Mouse (Mus musculus): ENCODE measurements at regions not wholly inside any gene's neighbourhood (a gene's known extent, or its start where the extent isn't known, plus 50 kb on each side); places are given as distances from the start of the nearest gene placed in this dataset.

DNA sequence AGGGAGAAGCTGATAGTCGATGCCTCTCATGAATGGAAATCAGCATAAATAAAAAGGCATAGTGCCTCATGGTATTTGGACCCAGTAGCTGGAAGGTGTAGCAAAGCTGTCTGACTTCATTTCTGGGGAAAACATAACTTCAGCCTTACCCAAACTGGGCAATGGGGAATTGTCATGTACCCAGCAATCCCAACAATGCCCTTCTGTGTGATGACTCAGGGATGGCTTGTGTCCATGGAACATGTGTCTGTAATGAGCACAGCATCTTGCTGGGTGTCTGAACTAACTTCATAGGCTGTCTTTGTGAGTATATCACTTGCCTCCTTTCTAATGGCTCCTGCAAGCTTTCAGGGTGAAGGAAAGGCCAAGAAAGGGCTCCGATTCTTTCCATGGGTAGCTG lies 140.3 kb downstream of the Bod1 start:
- DNase-seq (ENCODE audit: low read depth), result no peak

DNA sequence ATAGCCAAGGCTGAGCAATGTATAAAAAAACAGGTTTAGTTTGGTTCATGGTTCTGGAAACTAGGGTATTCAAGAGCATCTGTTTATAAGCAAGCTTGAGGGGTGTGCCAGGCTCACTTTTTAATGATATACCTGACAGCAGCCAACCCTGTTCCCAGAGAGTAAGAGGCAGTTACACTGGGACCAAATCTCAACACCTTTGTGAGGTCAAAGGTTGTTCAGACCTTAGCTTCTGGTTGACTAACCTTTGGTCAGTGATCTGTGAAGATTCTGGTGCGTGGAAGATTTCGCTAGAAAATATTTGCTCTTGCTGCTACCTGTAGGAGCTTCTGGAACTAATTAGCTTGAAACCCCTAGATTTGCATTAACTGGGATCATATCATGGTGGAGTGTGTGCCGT lies 140.8 kb downstream of the Bod1 start:
- DNase-seq (ENCODE audit: low read depth), result no peak

DNA sequence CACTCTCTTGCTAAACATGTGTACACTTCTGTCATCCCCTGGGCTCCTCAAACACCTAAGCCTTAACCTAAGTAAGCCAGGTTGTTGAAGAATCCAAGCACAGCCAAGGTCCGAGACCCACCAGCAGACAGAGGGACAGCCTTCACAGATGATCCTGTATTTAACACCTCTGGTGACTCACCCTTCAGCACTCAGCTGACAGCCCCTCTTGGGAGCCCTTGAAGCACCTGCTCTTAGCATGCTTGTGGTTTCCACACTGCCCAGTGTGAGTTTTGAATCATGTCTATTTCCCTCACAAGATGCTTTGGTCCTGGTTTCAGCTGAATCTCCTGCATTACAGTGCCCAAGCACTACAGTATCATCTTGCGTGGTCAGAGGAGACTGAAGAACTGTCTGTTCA lies 142.0 kb downstream of the Bod1 start:
- no peak for DNase-seq (ENCODE audit: low read depth)

DNA sequence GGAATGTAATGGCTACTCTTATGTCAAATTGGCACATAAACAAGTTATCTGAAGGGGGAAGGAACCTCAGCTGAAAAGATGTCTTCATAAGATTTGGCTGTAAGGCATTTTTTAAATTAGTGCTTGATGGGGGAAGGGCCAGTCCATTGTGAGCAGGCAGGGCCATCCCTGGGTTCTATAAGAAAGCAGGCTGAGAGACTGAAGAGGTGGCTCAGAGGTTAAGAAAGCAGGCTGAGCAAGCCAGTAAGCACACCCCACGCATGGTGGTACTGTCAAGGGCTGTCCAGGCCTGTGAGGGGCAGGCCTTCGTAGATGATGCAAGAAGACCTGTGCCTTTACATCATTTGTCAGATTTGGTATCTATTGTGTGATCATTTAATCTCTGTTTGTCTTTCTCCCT lies 147.0 kb downstream of the Bod1 start:
- no peak for DNase-seq (ENCODE audit: low read depth)

DNA sequence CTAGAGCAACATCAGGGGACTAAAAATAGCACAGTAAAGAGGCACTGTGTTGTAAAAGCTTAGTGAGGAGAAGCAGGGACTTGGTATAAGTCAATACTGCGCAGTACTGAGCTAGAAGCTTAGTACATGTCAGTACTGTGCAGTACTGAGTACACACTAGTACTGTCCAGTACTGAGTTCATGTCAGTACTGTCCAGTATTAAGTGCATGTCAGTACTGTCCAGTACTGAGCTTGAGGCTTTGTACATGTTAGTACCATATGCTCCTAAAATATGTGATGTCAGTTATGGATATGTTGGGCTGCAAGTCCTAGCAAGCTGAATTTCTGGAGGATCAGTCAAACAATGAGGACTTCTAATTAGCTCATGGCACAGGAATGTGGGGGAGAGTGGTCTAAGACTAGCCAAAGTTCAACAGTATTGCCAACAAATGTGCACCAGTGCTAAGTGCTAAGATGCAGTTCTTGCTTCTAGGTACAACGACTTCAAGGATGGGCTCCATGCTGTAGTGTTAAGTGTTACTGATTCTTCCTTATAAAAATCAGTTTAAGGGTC lies 147.5 kb downstream of the Bod1 start:
- no peak for DNase-seq (ENCODE audit: low read depth)

DNA sequence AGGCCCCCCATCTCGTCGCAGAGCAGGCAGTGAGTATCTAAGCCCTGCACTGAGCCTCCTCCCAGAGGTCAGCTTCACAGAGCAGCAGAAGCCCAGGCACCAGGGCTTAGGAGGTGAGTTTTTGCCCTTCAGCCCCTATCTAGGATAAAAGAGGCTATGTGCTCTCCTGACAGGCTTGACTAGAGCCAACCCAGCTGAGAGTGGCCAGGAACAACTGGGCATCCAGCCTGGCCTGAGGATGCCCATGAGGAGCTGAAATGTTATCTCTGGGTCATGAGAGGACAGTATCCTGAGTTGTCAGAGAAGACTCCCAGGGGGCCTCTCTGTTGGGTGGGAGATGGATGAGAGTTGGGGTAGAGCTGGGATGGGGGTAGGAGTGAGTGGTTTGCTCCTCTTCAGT lies 149.6 kb downstream of the Bod1 start:
- no peak for DNase-seq (ENCODE audit: low read depth)

DNA sequence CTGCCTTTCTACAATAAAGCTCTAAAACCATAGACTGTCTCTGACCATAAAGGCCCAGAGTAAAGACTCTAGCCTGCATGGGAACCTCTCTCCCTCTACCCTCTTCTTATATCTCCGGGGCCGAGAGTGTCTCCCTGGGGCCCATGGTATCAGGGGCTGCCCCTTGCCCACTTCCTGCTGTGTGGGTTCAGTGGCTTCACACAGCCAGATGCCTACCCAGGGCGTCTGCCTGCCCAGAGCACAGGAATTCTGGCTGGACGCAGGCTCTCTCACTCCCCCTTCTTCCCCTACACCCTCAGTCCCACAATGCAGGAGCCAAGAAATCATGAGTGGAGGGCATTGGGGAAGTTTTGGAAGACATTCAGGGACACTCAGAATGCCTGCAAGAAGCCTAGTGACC lies 150.8 kb downstream of the Bod1 start:
- no peak for DNase-seq (ENCODE audit: low read depth)

DNA sequence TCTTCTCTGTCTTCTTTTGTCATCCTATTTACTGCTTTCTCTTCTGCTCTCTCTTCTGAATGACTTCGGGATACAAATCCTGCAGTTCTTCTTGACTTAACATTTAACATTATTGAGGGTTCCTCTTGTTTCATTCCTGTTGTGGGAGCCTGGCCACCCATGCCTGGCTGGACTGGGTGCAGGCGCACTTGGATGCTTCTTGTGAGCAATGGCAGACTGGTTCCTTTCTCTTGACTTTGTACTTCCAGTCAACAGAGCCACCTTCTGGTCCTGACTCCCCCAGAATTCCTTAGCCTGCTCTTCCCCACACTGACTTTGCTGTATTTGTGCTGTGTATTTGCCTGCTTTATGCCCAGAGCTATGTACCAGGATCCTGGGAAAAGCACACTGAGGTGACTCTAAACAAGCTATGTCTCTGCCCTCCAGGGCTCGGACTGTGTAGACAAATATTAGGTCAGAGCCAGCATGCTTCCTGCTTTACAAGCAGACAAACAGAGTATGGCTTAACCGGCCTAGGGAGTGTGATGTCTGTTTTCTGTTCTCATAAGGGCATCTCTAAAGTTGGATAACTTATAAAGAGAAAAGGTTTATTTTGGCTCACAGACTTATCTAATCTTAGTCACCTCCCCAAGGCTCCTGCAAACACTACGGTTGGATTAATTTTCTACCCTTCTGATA lies 133.5 kb upstream of the Stc2 start:
- no peak for DNase-seq (ENCODE audit: low read depth)

DNA sequence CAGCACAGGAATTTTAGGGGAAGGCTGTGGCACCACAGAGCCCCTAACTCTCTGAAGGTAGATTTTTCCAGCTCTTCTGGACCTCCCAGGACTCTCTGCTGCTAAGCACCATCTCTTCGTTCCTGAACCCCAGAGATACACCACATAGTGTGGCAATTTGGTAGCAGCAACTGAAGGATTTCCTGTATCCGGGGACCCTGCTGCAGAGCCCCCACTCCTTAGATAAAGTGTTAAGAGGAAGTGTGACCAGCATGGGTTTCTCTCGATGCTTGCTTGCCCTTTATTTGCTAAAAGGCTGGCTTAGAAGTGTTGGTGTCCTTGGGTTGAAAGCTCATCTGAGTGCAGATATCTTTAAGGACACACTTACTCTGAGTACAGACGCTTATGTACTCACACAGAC lies 115.6 kb upstream of the Stc2 start:
- DNase-seq (ENCODE audit: low read depth), result no peak

DNA sequence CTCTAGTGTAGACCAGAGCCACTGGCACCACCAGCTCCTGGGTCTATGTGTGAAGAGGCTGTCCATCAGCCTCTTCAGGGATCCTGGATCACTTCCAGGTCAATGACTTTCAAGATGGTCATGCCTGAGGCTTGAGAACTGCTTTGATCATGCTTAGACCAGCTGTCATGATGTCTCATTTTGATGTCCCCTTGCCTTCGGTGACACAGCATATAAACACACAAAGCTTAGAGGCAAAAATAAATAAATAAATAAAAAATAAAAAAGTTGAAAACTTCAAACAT lies 111.1 kb upstream of the Stc2 start:
- DNase-seq (ENCODE audit: low read depth), result no peak

DNA sequence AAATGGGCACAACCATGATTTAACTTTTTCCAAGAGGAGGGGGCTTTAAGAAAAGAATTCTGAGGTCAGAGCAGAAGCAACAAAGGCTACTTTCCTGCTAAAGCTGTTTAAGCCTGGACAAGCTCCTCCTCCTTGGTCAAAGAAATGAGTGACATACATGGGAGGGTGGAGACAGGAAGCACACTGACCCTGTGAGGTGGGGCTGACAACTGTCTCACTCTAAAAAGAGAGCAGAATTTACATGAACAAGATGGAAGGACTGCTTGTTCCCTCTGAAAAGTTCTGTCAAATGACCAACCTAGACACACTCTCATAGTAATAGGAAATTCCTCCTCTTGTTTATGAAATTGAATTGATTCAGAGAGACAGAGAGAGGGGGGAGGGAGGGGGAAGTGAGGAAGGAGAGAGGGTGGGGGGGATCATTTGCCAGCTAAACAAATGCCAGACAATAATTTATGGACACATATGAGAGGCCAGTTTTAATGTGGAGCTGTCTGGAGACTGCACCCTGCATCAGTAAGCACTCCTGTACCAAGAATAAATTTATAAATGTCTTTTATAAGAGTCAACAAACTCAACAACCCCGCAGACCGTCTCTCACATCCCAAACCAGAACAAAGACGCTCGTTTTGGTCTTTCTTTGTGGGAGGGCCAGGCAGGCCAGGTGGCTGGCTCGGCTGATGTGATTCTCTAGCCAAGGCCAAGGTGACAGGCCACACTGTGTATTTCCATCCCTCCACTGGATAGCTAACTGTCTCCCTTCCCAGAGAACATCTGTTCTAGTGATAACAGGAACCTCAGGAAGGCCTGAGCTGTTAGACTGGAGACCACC lies 110.6 kb upstream of the Stc2 start:
- no peak for DNase-seq (ENCODE audit: low read depth)

DNA sequence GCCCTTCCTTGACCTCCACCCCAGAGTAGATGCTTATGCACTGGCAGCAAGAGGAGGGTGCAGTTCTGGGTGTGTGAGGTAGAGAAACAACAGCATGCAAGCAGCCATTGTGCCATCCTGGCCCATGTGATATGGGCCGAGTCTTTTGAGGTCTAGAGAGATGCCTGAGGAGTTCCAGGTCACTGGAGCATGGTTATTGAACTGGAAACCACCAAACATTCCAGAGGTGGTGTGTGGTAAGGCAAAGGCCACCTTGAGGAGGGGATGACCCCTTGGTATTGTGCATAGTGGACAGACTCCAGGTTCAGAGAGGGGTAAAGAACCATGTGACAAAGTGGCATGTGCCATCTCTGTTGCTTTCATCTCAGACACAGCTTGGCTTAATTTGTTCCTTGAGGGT lies 107.9 kb upstream of the Stc2 start:
- DNase-seq (ENCODE audit: low read depth), result no peak

DNA sequence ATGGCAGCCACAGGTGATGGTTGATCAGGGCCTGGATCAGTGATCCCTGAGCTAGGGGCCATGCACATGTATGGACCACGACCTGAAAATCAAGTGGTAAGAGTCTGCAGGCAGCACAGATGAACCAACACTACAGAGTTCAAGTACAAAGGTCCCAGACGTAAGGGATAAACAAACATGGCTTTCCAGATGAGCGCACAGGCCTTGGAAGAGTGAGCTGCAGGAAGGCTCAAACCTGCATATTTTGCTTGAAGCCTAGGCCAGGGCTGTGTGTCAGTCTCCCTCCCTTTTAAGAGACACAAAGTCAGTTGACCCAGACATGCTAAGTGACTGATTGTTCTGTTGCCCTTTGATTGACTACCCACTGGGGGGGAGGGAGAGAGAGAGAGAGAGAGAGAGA lies 107.2 kb upstream of the Stc2 start:
- DNase-seq (ENCODE audit: low read depth), result no peak

DNA sequence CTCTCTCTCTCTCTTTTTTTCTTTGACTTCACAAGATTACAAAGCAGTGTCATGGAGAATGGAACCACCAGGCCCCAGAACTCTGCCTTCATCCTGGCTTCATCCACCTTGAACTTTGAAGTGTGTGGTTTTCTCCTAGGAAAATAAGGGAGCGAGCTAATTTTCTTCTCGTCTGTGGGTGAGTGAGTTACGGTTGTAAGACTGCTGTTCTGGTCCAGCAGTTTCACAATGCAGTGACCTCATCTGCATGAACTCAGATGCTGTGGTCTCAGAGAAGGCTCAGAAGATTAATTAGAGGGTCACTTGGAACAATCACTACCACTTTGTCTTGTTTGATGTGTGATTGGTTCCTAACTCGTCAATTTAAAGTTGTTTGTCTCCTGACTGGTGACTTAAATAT lies 103.1 kb upstream of the Stc2 start:
- no peak for DNase-seq (ENCODE audit: low read depth)

DNA sequence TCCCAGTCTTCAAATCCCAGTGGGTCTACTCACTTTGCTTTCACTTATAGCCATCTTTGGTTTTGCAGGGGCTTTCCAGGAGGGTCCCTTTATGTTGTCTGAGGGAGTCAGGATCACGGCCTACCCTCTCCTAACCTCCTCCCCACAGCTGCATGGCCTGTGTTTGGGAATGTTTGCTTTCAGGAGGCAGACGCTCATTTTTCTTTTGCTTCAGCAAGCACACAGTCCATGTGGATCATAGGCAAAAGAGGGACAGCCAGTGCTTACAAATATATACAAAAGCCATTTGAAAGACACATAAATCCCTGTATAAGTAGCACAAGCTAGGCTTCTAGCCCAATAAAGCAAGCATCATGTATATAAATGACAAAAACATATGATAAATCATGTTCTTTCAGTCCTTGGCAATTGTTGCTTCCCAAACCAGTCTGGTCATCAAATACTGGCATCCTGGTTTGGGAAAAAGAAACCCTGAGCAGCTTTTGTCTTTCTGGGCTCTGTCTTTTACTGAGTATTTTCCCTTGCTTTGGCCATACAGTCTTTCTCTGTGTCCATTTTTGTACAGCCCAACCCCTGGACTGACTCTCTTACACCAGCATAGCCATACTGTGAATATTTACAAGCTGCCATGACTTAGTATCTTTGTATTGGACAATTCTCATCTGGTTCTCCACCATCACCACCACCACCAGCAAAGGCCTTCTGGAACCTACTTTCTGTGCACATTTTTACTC lies 101.0 kb upstream of the Stc2 start:
- DNase-seq (ENCODE audit: low read depth), result no peak

DNA sequence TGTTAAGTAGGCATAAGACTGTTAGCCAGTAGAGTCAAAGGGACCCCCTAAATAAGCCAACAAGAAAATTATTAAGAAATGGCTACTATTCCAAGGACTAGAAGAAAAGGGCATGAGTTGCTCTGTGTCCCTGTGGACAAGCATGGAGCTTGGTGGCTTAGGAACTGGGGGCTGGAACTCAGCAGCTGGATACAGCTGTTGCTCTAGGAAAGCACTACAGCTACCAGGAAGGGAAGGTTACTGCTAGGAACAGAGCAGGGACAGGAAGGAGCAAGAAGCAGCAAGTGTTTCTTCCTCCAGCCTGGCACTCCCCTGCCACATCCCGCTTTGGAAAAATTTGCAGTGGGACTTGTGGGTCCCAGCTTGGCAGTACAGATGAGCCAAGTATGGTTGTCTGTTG lies 95.0 kb upstream of the Stc2 start:
- no peak for DNase-seq (ENCODE audit: low read depth)

DNA sequence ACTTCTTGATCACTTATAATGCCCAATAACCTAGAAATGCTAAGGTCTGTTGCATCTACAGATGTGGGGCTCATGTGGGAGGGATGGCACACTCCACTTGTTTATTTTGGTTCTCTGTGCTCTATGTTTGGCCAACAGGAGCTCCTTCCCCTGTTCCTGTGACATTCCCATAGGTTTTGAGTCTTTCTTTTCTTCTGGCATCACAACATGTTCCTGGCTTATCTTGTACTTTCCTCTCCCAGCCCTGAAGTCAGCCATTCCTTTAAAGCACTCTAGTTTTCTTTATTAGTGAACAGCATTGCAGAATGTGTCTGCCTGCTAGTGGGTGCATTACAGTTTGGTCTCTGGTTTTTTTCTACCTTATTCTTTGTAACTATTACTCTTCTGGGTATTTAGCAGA lies 92.6 kb upstream of the Stc2 start:
- DNase-seq (ENCODE audit: low read depth), result no peak

DNA sequence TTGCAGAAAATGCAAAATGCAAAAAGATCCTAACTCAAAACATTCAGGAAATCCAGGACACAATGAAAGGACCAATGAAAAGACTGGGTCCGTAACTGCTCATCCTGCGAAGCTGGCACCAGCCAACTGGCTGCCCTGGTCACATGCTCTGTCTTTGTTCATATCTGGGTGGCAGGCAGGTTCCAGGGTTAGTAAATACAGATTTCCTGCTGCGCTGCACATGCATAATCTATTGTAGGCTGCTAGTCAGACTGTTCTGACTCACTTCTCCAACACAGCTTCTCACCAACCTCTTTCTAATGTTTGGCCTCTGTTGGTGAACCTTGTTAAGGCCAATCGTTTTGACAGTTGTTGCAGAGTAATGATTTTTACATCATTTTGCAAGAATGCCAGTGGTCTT lies 92.0 kb upstream of the Stc2 start:
- no peak for DNase-seq (ENCODE audit: low read depth)

DNA sequence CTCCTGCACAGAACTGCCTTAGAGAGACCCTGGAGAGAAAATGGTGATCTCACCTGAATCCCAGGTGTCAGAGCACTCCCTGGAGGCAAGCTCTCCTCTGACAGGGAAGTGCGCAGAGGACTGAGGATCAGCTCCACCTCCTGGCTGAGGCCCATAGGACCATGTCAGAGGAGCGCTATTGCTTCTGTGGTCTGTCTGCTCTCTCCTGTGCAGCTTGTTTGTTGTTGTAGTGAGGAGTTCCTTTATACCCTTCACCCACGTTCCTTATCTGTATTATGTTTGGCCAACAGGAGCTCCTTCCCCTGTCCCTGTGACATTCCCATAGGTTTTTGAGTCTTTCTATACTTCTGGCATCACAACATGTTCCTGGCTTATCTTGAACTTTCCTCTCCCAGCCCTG lies 91.5 kb upstream of the Stc2 start:
- DNase-seq (ENCODE audit: low read depth), result no peak

DNA sequence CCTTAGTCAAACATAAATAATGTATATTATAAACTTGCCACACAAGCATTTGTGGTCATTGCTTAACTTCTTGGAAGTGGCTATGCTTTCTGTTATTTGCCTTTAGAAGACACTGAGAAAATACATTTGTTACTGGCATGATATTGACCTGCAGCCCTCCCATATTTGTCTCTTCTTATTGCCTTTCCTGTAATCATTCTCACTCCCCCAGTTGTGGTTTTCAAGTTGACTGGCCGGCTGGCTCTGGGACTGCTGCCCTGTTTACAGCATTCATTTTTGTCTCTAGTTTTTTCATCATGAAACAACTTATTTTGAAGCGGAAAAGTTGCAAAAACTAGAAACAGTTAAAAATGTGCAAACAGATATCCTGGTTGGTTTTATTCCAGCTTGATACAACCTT lies 57.5 kb upstream of the Stc2 start:
- DNase-seq (ENCODE audit: low read depth), result no peak

Measured in naive thymus-derived CD4-positive, alpha-beta T cell, adult 2 months (primary cell).